Mouse (Mus musculus): ENCODE results near the gene Hk3. TPM values are rescaled to one million over a fixed set of nuclear protein-coding genes. Genes with fewer than 3 reads are reported as not detected.

The Hk3 gene
- polyA plus RNA-seq, 1 experiment from 2014 or later = 0.40 TPM

- WGBS = 80% methylated on average over 8 of the region's 8 CpGs
These were observed 3.1 kb downstream of the Hk3 start for GRCm38 (mm10) chr13:55017898-55018599.

GRCm38 (mm10) chr13:55017154-55017897 lies 3.9 kb downstream of the Hk3 start:
- peaks cover 3% of the 10 kb centered on the region; the same call in 1 of the 2 replicates for H3K4me1 ChIP-seq (replicated peaks)
- H3K4me3 ChIP-seq (replicated peaks) = no peak overlapping the region
- H3K9me3 ChIP-seq = no peaks in the 10 kb centered on the region
- ATAC-seq (ENCODE audit: insufficient number of reproducible peaks, insufficient read depth, low FRiP score, low TSS enrichment, low read depth) = no peak
- H3K27ac ChIP-seq = no peak overlapping the region
- 77% methylated on average over 12 of the region's 12 CpGs for WGBS
- no peak overlapping the region for H3K4me2 ChIP-seq
- 0 out of 2 replicates have a peak, but pooled peaks cover 2% of the 10 kb centered on the region for H3K27me3 ChIP-seq
- H3K9ac ChIP-seq (replicated peaks) = no peak overlapping the region
- H3K36me3 ChIP-seq = no peaks in the 10 kb centered on the region

More at GRCm38 (mm10) chr13:55017898-55018599, 3.1 kb downstream of the Hk3 start:
- ATAC-seq (ENCODE audit: insufficient number of reproducible peaks, insufficient read depth, low FRiP score, low TSS enrichment, low read depth) = no peak
- Histone ChIP-seq H3K4me2 (no peak overlapping the region), H3K9ac (replicated peaks) (no peak overlapping the region), H3K27ac (no peak overlapping the region), H3K36me3 (no peaks in the 10 kb centered on the region), H3K9me3 (no peaks in the 10 kb centered on the region), H3K4me1 (replicated peaks) (no peaks in the 10 kb centered on the region), H3K4me3 (replicated peaks) (no peak overlapping the region), H3K27me3 (no peaks in the 10 kb centered on the region)

- peaks cover 9% of the 10 kb centered on the region; the same call in 1 of the 2 replicates for H3K4me1 ChIP-seq (replicated peaks)
- no peak overlapping the region for H3K4me2 ChIP-seq
- H3K9me3 ChIP-seq = no peaks in the 10 kb centered on the region
- no peak for ATAC-seq (ENCODE audit: insufficient number of reproducible peaks, insufficient read depth, low FRiP score, low TSS enrichment, low read depth)
- no peak overlapping the region for H3K4me3 ChIP-seq (replicated peaks)
- no peak overlapping the region for H3K9ac ChIP-seq (replicated peaks)
- 0 out of 2 replicates have a peak, but pooled peaks cover 10% of the 10 kb centered on the region for H3K27me3 ChIP-seq
- 72% methylated on average over 9 of the region's 9 CpGs for WGBS
- H3K36me3 ChIP-seq = no peaks in the 10 kb centered on the region
- no peak overlapping the region for H3K27ac ChIP-seq
These were observed 6.7 kb downstream of the Hk3 start for GRCm38 (mm10) chr13:55014451-55014850.

GRCm38 (mm10) chr13:55013702-55014344 lies 7.4 kb downstream of the Hk3 start:
- Histone ChIP-seq H3K9ac (replicated peaks) (no peak overlapping the region), H3K4me2 (no peak overlapping the region), H3K27me3 (0 out of 2 replicates have a peak, but pooled peaks cover 10% of the 10 kb centered on the region), H3K36me3 (no peaks in the 10 kb centered on the region), H3K4me1 (replicated peaks) (peaks cover 9% of the 10 kb centered on the region; the same call in 1 of the 2 replicates), H3K27ac (no peak overlapping the region), H3K4me3 (replicated peaks) (no peak overlapping the region), H3K9me3 (no peaks in the 10 kb centered on the region)
- no peak for ATAC-seq (ENCODE audit: insufficient number of reproducible peaks, insufficient read depth, low FRiP score, low TSS enrichment, low read depth)
- WGBS = 36% methylated on average over 9 of the region's 9 CpGs

GRCm38 (mm10) chr13:55011981-55012478 lies 9.2 kb downstream of the Hk3 start:
- Histone ChIP-seq H3K4me2 (peak overlapping the region; percentile 40), H3K4me1 (replicated peaks) (peaks cover 9% of the 10 kb centered on the region; the same call in 1 of the 2 replicates), H3K27me3 (0 out of 2 replicates have a peak, but pooled peaks cover 10% of the 10 kb centered on the region), H3K36me3 (no peaks in the 10 kb centered on the region), H3K4me3 (replicated peaks) (no peak overlapping the region), H3K9me3 (no peaks in the 10 kb centered on the region), H3K27ac (no peak overlapping the region), H3K9ac (replicated peaks) (no peak overlapping the region)
- 5% methylated on average over 14 of the region's 14 CpGs for WGBS
- ATAC-seq (ENCODE audit: insufficient number of reproducible peaks, insufficient read depth, low FRiP score, low TSS enrichment, low read depth) = no peak; the same call in 1 of the 2 replicates

- H3K27me3 ChIP-seq = peaks cover 14% of the 10 kb centered on the region; the same call in 1 of the 2 replicates
- H3K4me1 ChIP-seq (replicated peaks) = peaks cover 9% of the 10 kb centered on the region; the same call in 1 of the 2 replicates
- H3K27ac ChIP-seq = no peak overlapping the region
- H3K36me3 ChIP-seq = no peaks in the 10 kb centered on the region
- H3K9ac ChIP-seq (replicated peaks) = no peak overlapping the region
- H3K9me3 ChIP-seq = no peaks in the 10 kb centered on the region
- H3K4me3 ChIP-seq (replicated peaks) = no peak overlapping the region
- no peak overlapping the region for H3K4me2 ChIP-seq
- 90% methylated on average over 15 of the region's 15 CpGs for WGBS
- no peak for ATAC-seq (ENCODE audit: insufficient number of reproducible peaks, insufficient read depth, low FRiP score, low TSS enrichment, low read depth)
These were observed 10.1 kb downstream of the Hk3 start for GRCm38 (mm10) chr13:55011103-55011502.

- ATAC-seq (ENCODE audit: insufficient number of reproducible peaks, insufficient read depth, low FRiP score, low TSS enrichment, low read depth) = no peak
- Histone ChIP-seq H3K9me3 (no peaks in the 10 kb centered on the region), H3K9ac (replicated peaks) (no peak overlapping the region), H3K4me3 (replicated peaks) (no peak overlapping the region), H3K4me2 (no peak overlapping the region), H3K27me3 (peaks cover 15% of the 10 kb centered on the region; the same call in 1 of the 2 replicates), H3K27ac (no peak overlapping the region), H3K36me3 (no peaks in the 10 kb centered on the region), H3K4me1 (replicated peaks) (peaks cover 9% of the 10 kb centered on the region; the same call in 1 of the 2 replicates)
- WGBS = 71% methylated on average over 6 of the region's 6 CpGs
These were observed 12.6 kb downstream of the Hk3 start for GRCm38 (mm10) chr13:55008589-55008988.

GRCm38 (mm10) chr13:55006415-55006742 lies 14.8 kb downstream of the Hk3 start:
- H3K9me3 ChIP-seq = no peaks in the 10 kb centered on the region
- no peak for ATAC-seq (ENCODE audit: insufficient number of reproducible peaks, insufficient read depth, low FRiP score, low TSS enrichment, low read depth)
- peaks cover 8% of the 10 kb centered on the region; the same call in 1 of the 2 replicates for H3K27me3 ChIP-seq
- WGBS = 81% methylated on average over 7 of the region's 7 CpGs
- no peaks in the 10 kb centered on the region for H3K36me3 ChIP-seq
- no peaks in the 10 kb centered on the region for H3K4me1 ChIP-seq (replicated peaks)
- no peak overlapping the region for H3K27ac ChIP-seq
- no peak overlapping the region for H3K9ac ChIP-seq (replicated peaks)
- no peak overlapping the region for H3K4me2 ChIP-seq
- H3K4me3 ChIP-seq (replicated peaks) = no peak overlapping the region

GRCm38 (mm10) chr13:55005691-55006414 lies 15.3 kb downstream of the Hk3 start:
- Histone ChIP-seq H3K4me2 (no peak overlapping the region), H3K9ac (replicated peaks) (no peak overlapping the region), H3K27ac (no peak overlapping the region), H3K4me3 (replicated peaks) (no peak overlapping the region), H3K9me3 (no peaks in the 10 kb centered on the region), H3K36me3 (no peaks in the 10 kb centered on the region), H3K27me3 (peaks cover 5% of the 10 kb centered on the region; the same call in 1 of the 2 replicates), H3K4me1 (replicated peaks) (no peaks in the 10 kb centered on the region)
- no peak for ATAC-seq (ENCODE audit: insufficient number of reproducible peaks, insufficient read depth, low FRiP score, low TSS enrichment, low read depth)
- WGBS = 74% methylated on average over 31 of the region's 31 CpGs

GRCm38 (mm10) chr13:55004646-55005045 lies 16.5 kb downstream of the Hk3 start:
- Histone ChIP-seq H3K4me3 (replicated peaks) (no peak overlapping the region), H3K27ac (no peak overlapping the region), H3K9ac (replicated peaks) (no peak overlapping the region), H3K36me3 (no peaks in the 10 kb centered on the region), H3K4me1 (replicated peaks) (no peaks in the 10 kb centered on the region), H3K9me3 (no peaks in the 10 kb centered on the region), H3K4me2 (no peak overlapping the region), H3K27me3 (peaks cover 5% of the 10 kb centered on the region; the same call in 1 of the 2 replicates)
- 66% methylated on average over 11 of the region's 11 CpGs for WGBS
- ATAC-seq (ENCODE audit: insufficient number of reproducible peaks, insufficient read depth, low FRiP score, low TSS enrichment, low read depth) = no peak
